Mouse (Mus musculus): ENCODE results near the gene Dnajb4.
"Not testable (repeated sequence)": the region's sequence is repeated elsewhere in the genome, so short reads cannot be mapped to it uniquely, and the experiment has no call there.

Gene Dnajb4

DNA sequence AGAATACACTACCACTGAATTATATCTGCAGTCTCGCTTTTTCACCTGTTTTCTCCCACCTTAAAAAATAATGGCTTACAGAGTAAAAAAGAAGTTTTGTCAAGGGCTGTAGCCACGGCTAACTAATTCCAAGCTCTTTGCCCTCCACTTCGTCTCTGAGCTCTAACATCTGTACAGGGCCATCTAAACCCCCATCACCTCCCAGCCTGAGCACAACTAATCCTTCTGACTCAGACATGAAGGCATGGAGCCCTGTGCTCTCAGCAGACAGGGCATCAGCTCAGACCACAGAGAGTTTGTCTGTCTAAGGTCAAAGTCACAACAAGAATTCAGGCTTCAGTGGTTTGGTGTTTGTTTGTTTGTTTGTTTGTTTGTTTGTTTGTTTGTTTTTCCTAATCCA is 68.0 kb downstream of the Dnajb4 start:
- DNase-seq, result no peak

DNA sequence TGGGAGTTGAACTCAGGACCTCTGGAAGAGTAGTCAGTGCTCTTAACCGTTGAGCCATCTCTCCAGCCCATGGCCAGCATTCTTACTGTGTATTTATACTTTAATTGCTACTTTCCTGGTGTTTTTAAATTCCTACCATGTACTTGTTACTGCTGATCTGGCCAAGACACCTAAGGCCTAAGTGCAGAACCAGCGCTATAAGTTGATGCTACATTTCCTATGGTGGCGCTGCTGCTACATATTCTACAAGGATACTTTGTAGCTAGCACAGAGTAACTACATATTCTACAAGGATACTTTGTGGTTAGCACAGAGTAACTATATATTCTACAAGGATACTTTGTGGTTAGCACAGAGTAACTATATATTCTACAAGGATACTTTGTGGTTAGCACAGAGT is 70.8 kb downstream of the Dnajb4 start:
- DNase-seq, result not testable (repeated sequence)

GRCm38 (mm10) chr3:152136106-152136505 is 74.0 kb downstream of the Dnajb4 start:
- DNase-seq, result not testable (repeated sequence)

DNA sequence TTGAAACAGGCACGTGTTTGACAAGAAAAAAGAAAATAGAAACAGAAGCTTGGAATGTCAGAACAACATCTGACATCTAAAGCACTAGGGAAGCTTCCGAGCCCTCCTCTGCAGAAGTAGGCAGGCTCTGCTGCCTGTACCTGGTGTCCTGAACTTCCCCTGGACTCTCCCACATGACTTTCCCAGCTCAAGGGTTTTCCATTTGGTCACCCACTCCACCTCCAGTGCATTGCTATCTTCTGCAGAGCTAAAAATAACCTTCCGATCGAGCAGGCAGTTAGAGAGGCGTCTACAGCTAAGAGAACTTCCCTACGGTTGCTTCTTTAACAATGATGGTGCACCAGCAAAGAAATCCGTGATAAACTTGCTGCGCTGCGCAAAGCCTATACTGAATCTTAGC is 76.5 kb downstream of the Dnajb4 start:
- no peak for DNase-seq

DNA sequence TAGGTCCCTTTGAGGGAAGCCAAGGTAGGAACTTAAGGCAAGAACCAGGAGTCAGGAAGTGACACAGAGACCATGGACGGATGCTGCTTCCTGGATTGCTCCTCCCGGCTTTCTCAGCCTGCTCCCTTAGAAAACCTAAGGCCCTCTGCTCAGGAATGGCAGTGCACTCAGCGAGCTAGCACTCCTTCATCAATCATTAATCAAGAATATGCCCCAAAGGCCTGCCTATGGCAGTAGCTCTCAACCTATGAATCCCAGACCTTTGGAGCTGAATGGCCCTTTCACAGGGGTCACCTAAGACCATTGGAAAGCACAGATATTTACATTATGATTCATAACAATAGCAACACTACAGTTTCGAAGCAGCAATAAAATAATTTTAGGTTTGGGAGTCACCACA is 79.1 kb downstream of the Dnajb4 start:
- no peak for DNase-seq

GRCm38 (mm10) chr3:152129426-152129825 is 80.7 kb downstream of the Dnajb4 start:
- not testable (repeated sequence) for DNase-seq

- DNase-seq, result no peak
These were observed 81.5 kb downstream of the Dnajb4 start for GRCm38 (mm10) chr3:152128631-152129030.

All from right cerebral cortex, adult 18-20 months (tissue).